Mouse (Mus musculus): ENCODE results near the gene Zscan4-ps1. TPM values are rescaled to one million over a fixed set of nuclear protein-coding genes. Genes with fewer than 3 reads are reported as not detected.
"Not testable (repeated sequence)": the region's sequence is repeated elsewhere in the genome, so short reads cannot be mapped to it uniquely, and the experiment has no call there.

Zscan4-ps1 gene
- total RNA-seq (2022) = not detected

DNA sequence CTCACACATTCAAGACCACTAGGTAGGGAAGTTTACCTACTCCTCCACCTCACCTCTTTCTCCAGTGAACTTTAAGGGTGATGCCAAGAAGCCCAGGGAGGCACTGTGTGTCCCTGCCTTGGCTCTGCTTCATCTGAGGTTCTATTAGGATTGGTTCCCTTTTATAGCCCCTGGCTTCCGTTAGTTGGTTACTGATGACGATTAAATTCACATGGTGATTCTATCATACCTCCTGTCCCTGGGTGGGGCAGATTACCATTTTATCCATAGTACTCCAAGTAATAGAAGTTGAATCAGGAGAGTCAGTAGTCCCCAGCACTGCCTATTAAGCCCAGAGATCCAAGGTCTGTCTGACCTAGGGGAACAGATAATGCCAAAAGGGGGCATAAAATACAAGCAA is at the start of gene Zscan4-ps1:
Zscan4-ps1 (minus strand) TSS at position 101 of the 400 bp plus-strand sequence.
- DNase-seq (ENCODE audit: low spot score) = not testable (repeated sequence)

Other genes with a start within 250 kb of the Zscan4-ps1 start
- gene Zscan4b, start 164.6 kb downstream of the Zscan4-ps1 start, total RNA-seq (2022) = not detected
- gene Zscan4c, start 63.9 kb downstream of the Zscan4-ps1 start, total RNA-seq (2022) = not detected
- gene Zscan4d, start 96.5 kb upstream of the Zscan4-ps1 start, total RNA-seq (2022) = not detected
- not detected for gene Zscan4e, start 241.0 kb upstream of the Zscan4-ps1 start, total RNA-seq (2022)